Mouse (Mus musculus) liver, postnatal 0 days (tissue): Measurements from ENCODE around the gene Ttc21a.

Source experiments
- CTCF ChIP-seq: sonication (generic); IDR thresholded peaks from 2 replicates; pipeline ENCODE4 v1.5.1; 2016; ENCODE audit warnings: antibody characterized with exemption, low read depth
- EP300 ChIP-seq: IDR thresholded peaks from 2 replicates; pipeline ENCODE4 v1.6.1; 2016; ENCODE audit warnings: antibody characterized with exemption, low read depth, mild to moderate bottlenecking

DNA sequence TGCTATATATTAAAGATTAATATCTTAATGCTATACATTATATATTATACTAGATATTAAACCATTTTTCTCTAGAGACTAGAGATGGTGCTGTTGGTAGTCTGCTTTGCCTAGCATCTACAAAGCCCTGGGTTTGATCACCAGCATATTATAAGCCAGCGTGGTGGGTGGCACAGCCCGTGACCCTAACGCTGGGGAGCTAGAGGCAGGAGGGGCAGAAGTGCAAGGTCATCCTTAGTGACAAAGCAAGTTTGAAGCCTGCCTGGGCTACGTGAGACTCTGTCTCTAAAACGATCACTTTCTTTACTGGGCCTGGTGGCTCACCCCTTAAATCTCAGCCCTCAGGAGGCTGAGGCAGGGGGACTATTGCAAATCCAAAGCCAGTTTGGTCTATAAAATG, 65.5 kb downstream of the Ttc21a start:
- TF ChIP-seq CTCF (no peak), EP300 (no peak)
